ENCODE assay signal across 8 mouse cellular contexts in genomic region chr17:36257969-36258368, GRCm38 (mm10). TPM values are rescaled to one million over a fixed set of nuclear protein-coding genes. Genes with fewer than 3 reads are reported as not detected.
DNase-seq lines count a peak whose midpoint lies in the region; ATAC-seq and TF ChIP-seq lines count a peak whose summit lies in the region.

Rpp21 (minus strand) TSS chr17:36258069.

- peak within 1 kb of the TSS; percentile 56 for H3K4me2 ChIP-seq in midbrain, embryonic 14.5 days (ENCODE audit: low read length)

- no peak for TF ChIP-seq CTCF in layer of hippocampus, adult 2 months (conservative IDR thresholded peaks at IDR 0.05)
- no peak for TF ChIP-seq CTCF in brain, embryonic 14.5 days (IDR thresholded peaks at IDR 0.05; ENCODE audit: borderline replicate concordance, extremely low read depth, insufficient read depth, insufficient read length)

- 49% methylated on average over 6 of the region's 6 CpGs for WGBS in midbrain, embryonic 14.5 days

- peak within 1 kb of the TSS; percentile 94 for H3K27ac ChIP-seq in layer of hippocampus, adult 2 months
- peak within 1 kb of the TSS; percentile 89 for H3K27ac ChIP-seq in midbrain, embryonic 14.5 days (replicated peaks; ENCODE audit: low read depth, low read length)

- no peaks in the 10 kb centered on the region for H3K9me3 ChIP-seq in midbrain, embryonic 14.5 days (ENCODE audit: control insufficient read depth, low read length)

- H3K9ac ChIP-seq in midbrain, embryonic 14.5 days (replicated peaks; ENCODE audit: low read length) = peak within 1 kb of the TSS; percentile 84

- H3K4me1 ChIP-seq in midbrain, embryonic 14.5 days (ENCODE audit: control insufficient read depth, insufficient read depth, low read length) = peaks cover 7% of the 10 kb centered on the region

- ATAC-seq in granulocyte monocyte progenitor cell, adult 5-6 weeks (replicated peaks; ENCODE audit: poor library complexity, severe bottlenecking) = no peak
- 0 out of 2 replicates have a peak, but pooled peaks have one; percentile 15 for ATAC-seq in midbrain, embryonic 14.5 days (ENCODE audit: low FRiP score, low TSS enrichment)

- H3K27me3 ChIP-seq in midbrain, embryonic 14.5 days (ENCODE audit: control insufficient read depth, insufficient read depth, low read length) = no peaks in the 10 kb centered on the region

- peak within 1 kb of the TSS; percentile 96 for H3K4me3 ChIP-seq in layer of hippocampus, adult 2 months
- peak within 1 kb of the TSS; percentile 78 for H3K4me3 ChIP-seq in midbrain, embryonic 14.5 days (replicated peaks; ENCODE audit: low read depth, low read length)

- DNase-seq in layer of hippocampus, adult 2 months (ENCODE audit: low spot score in 2 of 2) = no peak
- no peak for DNase-seq in layer of hippocampus, adult 9-10 months (ENCODE audit: low spot score)
- no peak for DNase-seq in brain, embryonic 14.5 days (ENCODE audit: low read depth)
- DNase-seq in layer of hippocampus, postnatal 14 days (ENCODE audit: low spot score in 2 of 2) = no peak
- DNase-seq in midbrain, embryonic 14.5 days = no peak
- DNase-seq in cerebellum, postnatal 36 days = no peak
- no peak for DNase-seq in natural killer cell, adult 2 months (ENCODE audit: low spot score in 2 of 2)

- no peak for TF ChIP-seq POLR2A in brain, embryonic 14.5 days (IDR thresholded peaks at IDR 0.05; ENCODE audit: borderline replicate concordance, extremely low read depth, insufficient read depth, insufficient read length, poor library complexity, severe bottlenecking)

- peaks cover 45% of the 10 kb centered on the region for H3K36me3 ChIP-seq in midbrain, embryonic 14.5 days (ENCODE audit: control insufficient read depth, insufficient read depth, low read length)

RNA-seq across cellular contexts. Expression of gene Rpp21, which starts in this region (rescaled TPM):
- 10 to 100 TPM; 43.6 to 44.1 TPM for total RNA-seq in layer of hippocampus, adult 2 months (2021)
- 76.1 and 111 TPM in 2 replicates for polyA plus RNA-seq in brain, embryonic 14.5 days (2012; rRNA removed)
- 54.4 and 61.3 TPM in 2 replicates for total RNA-seq in granulocyte monocyte progenitor cell, adult 5-6 weeks (2014; fragmentation: Nextera tagmentation)
- 25.9 and 30.1 TPM in 2 replicates for total RNA-seq in granulocyte monocyte progenitor cell, adult 5-6 weeks (2017)
- total RNA-seq in layer of hippocampus, postnatal 14 days (2021) = 10 to 100 TPM; 44.0 to 47.0 TPM
- 136 and 164 TPM in 2 replicates for polyA plus RNA-seq in midbrain, embryonic 14.5 days (2014; fragmentation: Nextera tagmentation; extraction: Ambion mirVana)
